Mouse (Mus musculus): ENCODE measurements around the gene Hdgf. TPM values are rescaled to one million over a fixed set of nuclear protein-coding genes. Genes with fewer than 3 reads are reported as not detected.

Gene Hdgf
- total RNA-seq, 2 experiments from 2014 or later, result 150 to 153 TPM

DNA sequence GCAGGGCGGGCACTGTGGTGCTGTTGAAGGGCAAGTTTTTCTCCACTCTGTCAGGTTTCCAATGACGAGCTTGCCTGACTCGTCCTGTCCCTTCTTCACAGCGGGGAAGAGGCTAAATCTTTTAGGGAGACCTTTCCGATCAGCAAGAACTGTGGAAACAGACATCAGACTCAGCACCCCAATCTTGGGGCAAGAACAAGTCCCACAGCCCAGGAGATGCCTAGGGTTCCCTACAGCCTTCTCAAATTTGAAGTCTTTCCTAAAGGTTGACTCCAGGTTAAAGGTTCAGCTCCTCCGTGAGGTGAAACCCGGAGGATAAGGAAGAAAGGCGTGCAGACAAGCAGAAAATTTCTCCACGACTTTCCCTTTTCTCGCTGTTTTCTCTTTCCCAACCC, 54.1 kb downstream of the Hdgf start:
- intact Hi-C loops (cut with DNase I), result loop anchor here (2.0 kb wide), 1 partner anchor 25 kb away; no protein-coding TSS in a partner anchor
- no peak for DNase-seq (ENCODE audit: low spot score in 2 of 2)

GRCm38 (mm10) chr3:87960586-87961191, 54.6 kb downstream of the Hdgf start:
- intact Hi-C loops (cut with DNase I), result loop anchor here (2.0 kb wide), 1 partner anchor 26 kb away; no protein-coding TSS in a partner anchor
- DNase-seq (ENCODE audit: low spot score in 2 of 2), result peak; percentile 71

Other genes starting within 250 kb of the Hdgf start
- gene Lrrc71, start 157.7 kb upstream of the Hdgf start, total RNA-seq (2021), result under 1 TPM in 1 of 2 experiments, not detected in 1; 0.49 TPM
- gene Ntrk1, start 111.2 kb upstream of the Hdgf start, total RNA-seq (2021), result under 1 TPM; 0.35 to 0.95 TPM
- gene Insrr, start 109.4 kb upstream of the Hdgf start, total RNA-seq (2021), result under 1 TPM; 0.39 to 0.77 TPM
- gene Pear1, start 82.0 kb upstream of the Hdgf start, total RNA-seq (2021), result 1 to 10 TPM; 6.8 to 9.2 TPM
- not detected for gene Sh2d2a, start 59.6 kb upstream of the Hdgf start, total RNA-seq (2021)
- gene Prcc, start 20.7 kb upstream of the Hdgf start, total RNA-seq (2021), result 10 to 100 TPM; 59.8 to 63.6 TPM
- gene Mrpl24, start 13.2 kb downstream of the Hdgf start, total RNA-seq (2021), result 10 to 100 TPM; 44.6 to 54.9 TPM
- 10 to 100 TPM; 12.9 to 14.3 TPM for gene Isg20l2, start 24.0 kb downstream of the Hdgf start, total RNA-seq (2021)
- gene Rrnad1, start 24.4 kb downstream of the Hdgf start, total RNA-seq (2021), result 10 to 100 TPM; 16.4 to 23.9 TPM
- gene Crabp2, start 42.3 kb downstream of the Hdgf start, total RNA-seq (2021), result 1 to 10 TPM; 3.4 to 6.0 TPM
- 1 to 10 TPM; 4.6 to 6.2 TPM for gene Nes, start 64.8 kb downstream of the Hdgf start, total RNA-seq (2021)
- 100 to 1,000 TPM; 251 to 278 TPM for gene Bcan, start 93.9 kb downstream of the Hdgf start, total RNA-seq (2021)
- 10 to 100 TPM; 14.5 to 15.4 TPM for gene Hapln2, start 121.3 kb downstream of the Hdgf start, total RNA-seq (2021)
- 10 to 100 TPM; 14.9 to 17.5 TPM for gene Gpatch4, start 136.8 kb downstream of the Hdgf start, total RNA-seq (2021)
- 10 to 100 TPM; 61.7 to 74.4 TPM for gene Naxe, start 152.2 kb downstream of the Hdgf start, total RNA-seq (2021)
- gene Ttc24, start 172.0 kb downstream of the Hdgf start, total RNA-seq (2021), result not detected
- 1 to 10 TPM in 1 of 2 experiments, under 1 TPM in 1; 0.23 to 1.1 TPM for gene Iqgap3, start 175.7 kb downstream of the Hdgf start, total RNA-seq (2021)
- 100 to 1,000 TPM; 203 to 231 TPM for gene Mef2d, start 236.1 kb downstream of the Hdgf start, total RNA-seq (2021)

All from left cerebral cortex, postnatal 36 days (tissue).